Mouse (Mus musculus) cerebellum, postnatal 36 days (tissue): ENCODE data around the gene Krt12.

ENCODE experiments used
- DNase-seq, 2 experiments: peaks; one replicate each; pipeline ENCODE4 v3.0.0; 2021 to 2022; ENCODE audit warnings: mixed read lengths in 2 of 2

Krt12 gene

DNA sequence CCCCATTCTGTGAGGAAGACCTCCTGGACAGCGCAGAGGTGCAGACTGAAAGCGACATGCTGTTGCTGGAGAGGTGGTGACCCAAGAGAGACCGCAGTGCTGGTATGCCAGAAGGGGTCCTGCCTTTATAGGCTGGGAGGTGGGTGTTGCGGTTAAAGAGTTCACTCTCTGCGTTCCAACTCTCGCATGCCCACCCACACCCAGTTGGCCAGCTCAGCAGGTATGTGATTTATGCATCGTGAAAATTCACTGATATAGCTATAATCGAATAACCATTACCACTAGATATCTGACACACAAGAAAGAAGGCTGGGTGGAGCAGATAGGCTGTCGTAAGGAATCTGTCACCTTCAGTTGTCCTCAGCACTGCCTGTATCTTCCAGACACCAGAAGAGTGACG is at the start of gene Krt12:
Gene Krt12 (minus strand): TSS at position 101 of the 400 bp plus-strand sequence.
- DNase-seq = no peak

DNA sequence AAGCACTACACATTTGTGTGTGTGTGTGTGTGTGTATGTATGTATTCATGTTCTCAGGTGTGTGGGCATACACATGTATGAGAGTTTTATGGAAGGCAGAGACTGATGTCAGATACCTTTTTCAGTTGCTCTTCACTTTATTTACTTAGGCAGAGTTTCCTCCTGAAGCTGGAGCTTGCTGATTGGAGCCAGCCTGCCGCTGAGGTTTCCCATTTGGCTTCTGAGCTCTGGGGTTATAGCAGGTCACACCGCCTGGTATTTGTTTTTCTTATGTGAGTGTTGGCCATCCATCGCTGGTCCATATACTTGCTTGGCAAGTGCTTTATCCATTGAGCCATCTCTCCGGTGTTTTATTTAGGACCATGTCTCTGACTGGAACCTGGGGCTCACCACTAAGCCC is 47.2 kb upstream of the Krt12 start:
- no peak for DNase-seq

DNA sequence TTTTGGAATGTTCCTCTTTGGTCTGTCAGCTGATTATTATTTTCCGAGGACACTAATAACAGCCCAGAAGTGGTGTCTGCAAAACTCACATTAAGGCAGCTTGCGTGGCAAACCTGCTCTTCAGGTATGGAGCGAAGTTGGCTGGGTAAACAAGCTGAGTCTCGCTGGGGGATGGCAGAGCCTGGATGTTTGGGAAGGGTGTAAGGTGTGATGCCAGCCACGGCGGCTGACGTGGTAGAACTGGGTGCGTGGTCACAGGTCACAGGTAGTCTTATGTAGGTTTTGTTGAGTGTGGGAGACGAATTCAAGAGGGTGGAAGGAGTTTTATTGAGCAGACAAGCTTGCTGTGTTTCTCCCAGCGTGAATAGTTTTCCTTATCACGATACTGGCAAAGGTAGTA is 46.5 kb upstream of the Krt12 start:
- no peak for DNase-seq

DNA sequence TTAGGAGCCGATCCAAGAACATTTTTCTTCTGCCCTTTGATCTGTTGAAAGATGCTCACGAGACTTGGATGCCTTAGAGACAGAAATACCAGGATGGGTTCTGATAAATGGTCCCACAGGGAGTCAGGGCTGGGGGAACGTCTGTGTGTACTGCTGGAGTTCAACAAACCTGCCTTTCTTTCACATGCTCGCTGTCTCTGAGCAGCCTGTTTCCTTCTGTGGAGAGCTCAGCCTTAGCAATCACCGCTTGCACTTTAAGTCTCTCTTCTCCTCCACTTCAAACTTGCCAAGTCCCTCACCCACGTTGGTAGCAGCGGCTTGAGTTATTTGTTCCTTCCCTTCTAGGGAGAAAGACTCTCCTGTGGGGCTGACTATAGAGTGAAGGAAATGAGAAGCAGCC is 44.3 kb upstream of the Krt12 start:
- DNase-seq = no peak

DNA sequence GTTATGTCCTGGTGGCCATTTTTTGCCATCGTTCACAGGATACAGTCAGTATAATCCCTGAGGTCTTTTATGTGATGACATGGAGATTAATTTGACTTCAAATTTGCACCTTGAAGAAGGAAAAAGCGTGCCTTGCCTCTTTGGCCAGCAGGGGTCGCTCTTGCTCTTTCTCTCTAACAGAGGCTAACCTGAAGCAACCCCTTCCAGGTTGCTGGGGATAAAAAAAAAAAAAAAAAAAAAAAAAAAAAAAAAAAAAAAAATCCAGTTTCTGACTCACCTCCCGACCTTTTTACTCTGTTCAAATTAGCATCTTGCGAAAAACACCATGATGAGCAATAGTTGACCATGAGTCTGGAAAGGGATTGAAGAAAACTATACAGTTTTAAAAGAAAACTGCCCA is 42.8 kb upstream of the Krt12 start:
- peak; percentile 79 to 85 for DNase-seq

DNA sequence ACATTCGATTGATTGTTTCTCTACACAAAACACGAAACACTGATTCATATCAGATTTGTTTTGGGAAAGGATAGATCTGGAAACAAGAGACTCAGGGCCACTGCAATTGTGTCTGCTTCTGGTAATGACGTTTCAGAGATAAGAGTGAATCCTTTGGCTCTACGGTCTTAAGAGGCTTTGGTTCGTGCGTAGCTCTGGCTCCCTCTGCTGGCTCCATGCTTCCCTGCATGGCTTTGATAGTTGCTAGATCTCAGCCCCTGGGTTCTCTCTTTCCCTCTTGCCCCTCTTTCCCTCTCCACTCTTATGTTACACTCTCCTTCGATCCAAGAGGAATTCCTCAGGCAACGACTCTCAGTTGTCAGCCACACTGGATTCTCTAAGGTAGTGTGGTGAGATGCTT is 41.1 kb upstream of the Krt12 start:
- peak; percentile 60 to 66 for DNase-seq

DNA sequence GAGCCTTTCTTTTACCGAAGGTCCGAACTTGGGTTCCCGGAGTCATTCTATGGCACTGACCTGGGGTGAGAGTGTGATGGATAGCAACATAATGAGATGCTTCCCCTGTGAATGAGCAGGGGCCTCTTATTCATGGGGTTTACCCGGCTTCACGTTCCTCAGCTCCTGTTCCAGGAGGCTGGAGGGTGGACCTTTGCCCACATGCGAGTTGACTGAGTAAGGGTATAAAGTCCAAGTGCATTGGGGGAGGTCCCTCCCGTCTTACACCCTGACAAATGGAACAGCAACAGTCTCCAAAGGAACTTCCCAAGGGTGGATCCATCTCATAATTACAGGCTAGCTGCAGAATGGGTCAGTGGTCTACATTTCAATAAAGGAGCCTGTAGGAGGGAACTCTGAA is 39.7 kb upstream of the Krt12 start:
- no peak for DNase-seq

DNA sequence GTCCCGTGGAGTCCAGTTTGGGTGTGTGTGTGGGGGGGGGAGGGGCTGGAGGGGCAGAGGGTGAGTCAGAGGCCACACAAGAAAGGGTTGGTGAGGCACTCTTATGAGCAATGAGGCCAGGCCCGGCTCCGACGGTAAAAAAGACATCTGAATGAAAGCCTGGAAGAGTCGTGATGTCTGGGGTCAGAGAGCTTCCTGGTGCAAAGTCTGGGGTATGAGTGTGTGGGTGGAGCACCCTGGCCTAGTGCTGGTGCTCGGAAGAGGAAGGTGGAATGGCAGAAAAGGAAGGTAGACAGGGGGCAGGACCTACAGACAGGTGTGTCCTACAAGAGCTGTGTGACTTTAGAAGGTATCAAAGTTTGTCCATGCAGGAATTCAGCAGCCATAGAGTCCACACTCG is 36.8 kb upstream of the Krt12 start:
- DNase-seq = no peak

DNA sequence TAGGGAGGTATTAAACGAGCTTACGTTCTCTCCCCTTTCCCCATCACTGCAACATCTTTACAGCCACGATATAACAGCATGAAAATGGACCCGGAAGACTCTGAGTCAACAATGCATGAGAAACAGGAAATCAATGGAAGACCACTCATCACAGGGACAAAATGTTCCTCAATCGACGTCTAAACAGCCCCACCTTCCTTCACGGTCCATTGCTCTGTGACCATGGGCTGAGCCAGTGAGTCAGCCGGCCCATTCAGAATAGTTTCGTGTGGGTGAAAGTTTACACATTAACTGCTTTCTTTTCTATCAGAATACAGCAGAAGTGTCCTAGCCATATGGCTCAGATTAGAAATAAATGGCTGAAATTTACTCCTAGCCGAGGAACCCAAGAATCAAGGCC is 32.7 kb upstream of the Krt12 start:
- DNase-seq = no peak

DNA sequence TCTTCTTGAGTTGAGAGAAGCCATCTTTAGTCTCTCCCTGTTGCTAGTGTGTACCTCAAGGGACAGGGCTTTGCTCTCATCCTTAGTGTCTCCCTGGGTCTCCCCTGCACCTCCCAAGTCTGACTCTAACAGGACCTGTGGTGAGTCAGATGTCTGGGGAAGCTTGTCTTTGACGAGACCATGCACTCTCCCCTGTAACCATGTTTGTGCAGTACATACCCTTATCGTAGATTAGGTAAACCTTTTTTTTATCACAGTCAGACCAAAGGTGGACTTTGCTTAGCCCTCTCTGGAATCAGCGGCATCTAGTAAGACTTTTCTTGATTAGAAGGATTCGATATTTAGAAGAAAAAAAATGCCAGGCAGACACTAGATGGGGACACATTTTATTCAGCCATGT is 32.0 kb upstream of the Krt12 start:
- no peak for DNase-seq

DNA sequence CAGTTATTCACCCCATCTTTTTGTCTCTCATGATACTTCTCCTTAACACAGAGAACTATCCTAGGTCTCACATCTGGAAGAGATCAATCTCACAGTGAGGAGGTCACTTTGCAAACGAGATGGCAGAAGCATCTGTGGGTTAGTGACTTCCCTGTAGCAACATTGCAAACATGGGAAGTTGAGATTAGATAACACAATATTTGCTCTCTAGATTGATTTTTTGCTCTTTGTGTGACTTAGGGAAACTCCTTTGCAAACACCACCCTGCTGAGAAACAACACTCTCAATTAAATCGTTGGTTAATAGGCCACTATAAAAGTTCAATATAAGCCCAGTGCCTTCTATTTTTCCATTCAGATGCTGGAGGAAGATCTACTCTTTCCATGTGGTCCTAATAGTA is 26.7 kb upstream of the Krt12 start:
- no peak for DNase-seq

DNA sequence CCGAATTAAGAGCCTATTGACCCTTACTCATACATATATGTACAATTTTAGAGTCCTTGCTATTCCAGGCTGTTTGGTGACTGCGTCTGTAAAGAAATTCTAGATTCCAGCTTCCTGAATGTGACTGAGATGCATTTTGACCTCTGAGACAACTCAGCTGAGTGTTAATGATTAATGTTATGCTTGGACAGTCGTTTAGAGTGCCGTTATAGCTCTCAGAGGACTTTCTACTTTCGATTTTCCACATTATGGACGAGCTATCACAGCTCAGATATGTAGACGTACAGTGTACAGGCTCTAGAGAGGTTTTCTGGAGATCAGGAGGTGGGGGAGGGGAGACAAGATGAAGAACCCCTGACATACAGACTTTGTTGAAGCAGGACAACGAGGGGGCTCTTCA is 19.2 kb upstream of the Krt12 start:
- DNase-seq = no peak

DNA sequence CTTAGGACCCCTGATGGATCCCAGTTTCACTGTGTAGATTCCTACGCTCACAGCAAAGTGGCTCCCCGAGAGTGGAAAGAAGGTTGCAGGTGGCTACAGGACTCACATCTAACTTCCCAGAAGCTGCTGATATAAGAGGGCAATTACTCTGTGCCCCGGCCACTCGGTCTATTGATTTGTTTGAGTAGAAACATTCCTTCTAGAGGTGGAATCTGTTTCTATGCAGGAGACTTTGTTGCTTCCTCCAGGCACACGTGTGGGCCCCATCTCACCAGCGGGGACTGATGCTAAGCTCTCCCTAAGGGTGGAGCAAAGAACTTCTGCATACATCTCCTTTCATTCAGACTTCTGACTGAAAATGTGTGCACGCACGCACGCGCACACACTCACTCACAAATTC is 17.4 kb upstream of the Krt12 start:
- no peak for DNase-seq

DNA sequence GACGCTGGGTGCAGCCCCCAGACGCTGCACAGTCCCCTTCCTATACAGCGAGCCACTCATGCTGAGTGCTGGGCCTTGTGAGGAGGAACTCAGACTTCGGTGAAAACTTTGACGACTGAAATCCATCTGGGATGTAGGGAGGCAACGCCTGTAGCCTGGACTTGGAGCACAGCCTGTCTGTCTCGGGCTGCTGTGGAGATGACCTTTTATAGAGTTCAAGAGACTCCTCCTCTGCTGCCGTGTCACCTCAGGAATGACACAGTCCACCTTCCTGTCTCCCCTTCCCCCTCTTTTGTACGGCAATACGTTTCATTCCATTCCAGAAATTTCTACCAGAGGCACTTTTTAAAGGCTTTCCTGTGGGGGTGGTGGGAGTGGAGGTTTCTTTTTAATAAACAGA is 15.9 kb upstream of the Krt12 start, which contains the start of gene Krt20:
Gene Krt20 (minus strand): TSS at position 179 of the 400 bp plus-strand sequence.
- no peak for DNase-seq

DNA sequence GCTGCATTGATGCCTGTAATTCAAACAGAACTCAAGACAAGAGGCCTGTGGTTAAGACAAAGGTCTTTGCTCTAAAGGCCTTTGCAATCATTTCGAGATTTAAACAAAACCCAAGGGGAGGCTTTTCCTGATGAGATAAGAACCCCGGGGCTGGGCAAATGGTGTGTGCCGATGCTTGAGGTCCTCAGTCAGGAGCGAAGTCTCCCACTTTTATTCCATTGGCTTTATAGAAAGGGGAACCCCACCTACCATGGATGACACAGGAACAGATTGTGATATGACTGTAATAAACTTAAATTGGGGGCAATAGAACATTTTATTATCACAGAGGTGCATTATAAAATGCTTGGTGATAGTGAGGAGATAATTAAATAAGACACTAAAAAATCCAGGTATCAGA is 14.6 kb upstream of the Krt12 start:
- no peak for DNase-seq

DNA sequence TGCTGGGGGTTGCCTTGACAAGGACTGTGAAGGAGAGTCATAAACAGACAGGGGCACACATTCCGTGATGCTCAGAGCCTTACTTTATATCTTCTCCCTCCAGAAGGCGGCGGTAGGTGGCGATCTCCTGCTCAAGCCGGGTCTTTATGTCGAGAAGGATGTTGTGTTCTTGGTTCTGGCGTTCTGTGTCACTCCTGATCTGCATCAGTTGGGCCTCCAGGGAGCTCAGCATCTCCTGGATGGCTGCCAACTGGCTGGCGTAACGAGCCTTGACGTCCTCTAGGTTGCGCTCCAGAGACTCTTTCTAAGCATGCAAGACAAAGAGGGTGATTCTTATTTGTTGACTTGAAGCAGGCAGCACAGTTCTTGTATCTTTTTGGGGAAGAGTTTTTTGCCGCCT is 8.6 kb upstream of the Krt12 start:
- DNase-seq = peak; percentile 8 to 14

DNA sequence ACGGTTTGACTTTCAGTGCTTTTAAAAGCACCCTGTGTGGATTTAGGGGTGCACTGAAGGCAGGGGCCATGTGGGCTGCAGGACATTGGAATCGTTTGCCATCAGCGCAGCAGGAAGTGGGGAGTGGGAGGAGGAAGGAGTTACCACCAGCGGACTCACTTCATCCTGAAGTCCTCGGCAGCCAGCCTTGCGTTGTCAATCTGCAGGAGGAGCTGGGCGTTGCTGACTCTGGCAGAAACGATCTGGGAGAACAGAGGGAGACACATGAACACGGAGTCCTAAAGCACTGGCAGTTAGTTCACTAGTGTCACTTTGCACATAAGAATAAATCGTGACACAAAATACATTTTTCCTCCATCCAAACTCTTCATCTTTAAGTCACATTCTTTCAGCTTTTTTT is 1.5 kb downstream of the Krt12 start:
- DNase-seq = no peak

DNA sequence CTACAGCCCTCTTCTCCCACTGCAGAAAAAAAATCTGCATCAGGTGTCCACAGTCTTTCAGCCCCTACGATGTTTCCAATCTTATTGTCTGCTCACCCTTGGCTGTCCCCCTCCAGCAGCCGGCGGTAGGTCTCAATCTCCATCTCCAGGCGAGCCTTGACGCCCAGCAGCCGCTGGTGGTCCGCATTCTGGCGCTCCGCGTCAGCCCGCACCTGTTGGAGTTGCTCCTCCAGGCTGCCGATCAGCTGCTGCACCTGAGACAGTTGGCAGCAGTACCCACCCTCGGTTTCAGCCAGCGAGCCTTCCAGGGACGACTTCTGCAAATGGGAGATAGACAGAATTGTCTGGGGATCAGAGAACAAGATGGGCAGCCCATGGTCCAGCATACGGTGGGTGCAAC is 4.2 kb downstream of the Krt12 start:
- no peak for DNase-seq

DNA sequence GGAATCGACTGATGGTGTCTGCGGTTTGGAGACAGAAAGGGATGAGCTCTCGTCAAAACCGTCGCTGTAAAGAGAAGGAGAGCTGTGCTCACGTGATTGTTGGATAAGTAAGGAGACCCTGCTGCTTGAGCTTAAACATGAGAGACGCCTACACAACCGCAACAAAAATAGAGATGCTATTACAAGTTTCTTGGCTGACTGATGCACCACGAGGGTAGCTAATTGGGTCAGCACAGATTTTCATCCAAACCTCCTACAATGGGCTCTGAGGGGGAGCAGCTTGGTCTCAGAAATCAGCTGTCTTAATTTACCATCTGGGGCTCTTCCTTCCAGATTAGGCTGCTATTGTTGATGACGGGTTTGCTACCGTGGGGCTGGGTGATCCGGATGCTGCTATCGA is 5.2 kb downstream of the Krt12 start:
- DNase-seq = no peak

DNA sequence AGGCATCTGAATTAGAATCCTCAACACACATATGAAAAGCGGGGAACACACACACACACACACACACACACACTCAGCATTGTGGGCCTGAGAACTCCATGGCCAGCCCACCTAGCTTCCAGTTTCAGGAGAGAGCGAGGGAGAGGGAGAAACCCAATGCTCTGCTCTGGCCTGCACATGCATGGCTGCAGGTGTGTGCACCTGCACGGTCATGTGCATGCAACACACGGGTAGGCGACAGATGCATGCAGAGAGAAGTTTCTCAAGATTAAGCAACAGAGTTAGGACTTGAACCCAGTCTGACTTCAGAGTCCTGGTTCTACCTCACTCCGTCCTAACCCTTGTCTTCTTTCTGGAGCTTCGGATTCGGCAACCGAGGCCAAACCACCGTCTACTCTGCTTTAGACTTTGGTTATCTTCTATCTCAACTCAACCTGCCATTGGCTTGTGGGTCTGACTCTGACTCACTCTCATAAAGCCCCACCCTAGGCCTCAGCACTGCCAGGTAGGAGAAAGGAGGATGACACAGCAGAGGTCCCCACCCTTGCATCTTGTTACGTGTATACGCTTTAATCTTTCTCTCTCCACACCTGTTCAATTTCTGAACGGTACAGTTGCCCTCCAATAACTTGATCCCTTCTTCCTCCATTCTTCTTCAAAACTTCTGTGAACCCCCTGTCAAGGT is 7.5 kb downstream of the Krt12 start:
- no peak for DNase-seq

DNA sequence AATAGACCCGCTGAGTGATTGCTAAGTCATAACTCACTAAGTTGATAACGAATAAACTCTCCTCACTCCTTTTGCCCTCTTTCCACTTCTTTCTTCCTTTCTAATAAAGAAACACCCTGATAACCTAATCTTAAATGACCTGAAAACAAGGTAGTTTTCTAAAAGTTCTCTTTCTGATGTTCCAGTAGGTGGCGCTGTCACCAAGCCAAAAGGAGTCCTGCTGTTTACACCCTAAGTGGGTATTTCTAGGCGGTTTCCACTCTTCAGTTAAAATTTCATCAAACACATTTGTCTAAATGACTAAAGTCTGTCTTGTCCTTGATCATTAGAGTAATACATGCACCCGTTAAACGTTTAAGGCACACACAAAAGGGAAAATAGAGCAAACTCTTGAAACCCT is 8.8 kb downstream of the Krt12 start:
- no peak for DNase-seq

DNA sequence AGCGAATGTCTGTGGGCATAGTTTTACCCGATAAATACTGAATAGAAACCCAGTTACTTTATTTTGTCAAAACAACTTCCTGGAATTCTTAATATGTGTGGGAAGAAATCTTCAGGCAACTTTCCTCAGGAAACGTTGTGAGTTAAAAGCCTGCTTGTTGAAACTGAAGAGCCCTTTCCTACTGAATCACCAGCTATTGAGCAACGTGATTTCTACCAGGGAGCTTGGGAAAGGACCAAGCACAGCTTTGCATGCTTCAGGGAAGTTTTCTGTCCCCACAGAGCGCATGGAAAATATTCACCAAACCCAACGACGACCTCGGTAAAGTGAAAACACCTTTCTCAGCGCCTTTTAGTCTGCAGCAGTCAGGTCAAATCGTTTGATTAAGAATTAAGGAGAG is 15.9 kb downstream of the Krt12 start:
- DNase-seq = no peak

DNA sequence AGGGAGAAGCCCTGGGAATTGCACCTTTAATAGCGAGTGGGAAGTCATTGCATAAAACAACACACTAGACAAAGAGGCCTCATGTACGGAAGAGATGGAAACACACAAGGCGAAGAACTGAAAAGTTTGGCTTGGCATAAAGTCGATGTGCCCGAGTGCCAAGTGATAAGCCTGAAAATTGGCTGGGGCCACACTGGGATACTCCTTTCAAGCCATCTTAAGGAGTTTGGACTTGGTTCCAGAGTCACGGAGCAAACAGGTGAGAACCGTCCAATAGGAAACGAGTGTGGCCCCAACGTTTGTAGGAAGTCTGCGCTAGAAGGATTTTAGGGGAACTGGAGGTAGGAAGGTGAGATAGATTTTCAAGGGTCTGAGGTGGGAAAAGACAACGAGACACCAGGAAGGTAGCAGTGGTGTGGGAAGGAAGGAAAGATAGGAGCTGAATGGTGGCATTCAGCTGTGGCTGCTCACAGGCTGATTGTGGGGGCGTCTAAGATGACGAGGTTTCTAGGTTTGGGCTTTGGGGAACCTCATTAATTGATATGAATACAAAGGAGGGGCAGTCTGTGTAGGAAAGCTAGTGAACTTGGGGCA is 22.0 kb downstream of the Krt12 start:
- DNase-seq = no peak

DNA sequence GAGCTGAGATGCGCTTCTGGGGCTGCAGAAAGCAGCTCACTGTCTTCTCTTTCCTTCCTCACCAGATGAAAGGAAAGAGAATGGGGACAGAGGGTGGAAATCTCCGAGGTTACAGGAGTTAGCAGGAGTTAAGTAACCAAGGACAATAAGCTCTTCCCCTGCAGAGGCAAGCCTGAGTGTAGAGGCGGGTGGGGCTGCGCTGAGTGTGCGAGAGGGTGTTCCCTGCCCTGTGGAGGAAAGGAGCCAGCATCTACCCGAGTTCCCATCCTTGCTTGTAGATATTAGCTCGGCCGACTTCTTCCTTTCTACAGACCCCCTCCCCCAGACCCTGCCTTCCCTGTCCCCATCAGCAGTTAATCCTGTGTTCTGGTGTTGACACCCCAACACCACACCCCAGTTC is 23.2 kb downstream of the Krt12 start:
- DNase-seq = no peak

DNA sequence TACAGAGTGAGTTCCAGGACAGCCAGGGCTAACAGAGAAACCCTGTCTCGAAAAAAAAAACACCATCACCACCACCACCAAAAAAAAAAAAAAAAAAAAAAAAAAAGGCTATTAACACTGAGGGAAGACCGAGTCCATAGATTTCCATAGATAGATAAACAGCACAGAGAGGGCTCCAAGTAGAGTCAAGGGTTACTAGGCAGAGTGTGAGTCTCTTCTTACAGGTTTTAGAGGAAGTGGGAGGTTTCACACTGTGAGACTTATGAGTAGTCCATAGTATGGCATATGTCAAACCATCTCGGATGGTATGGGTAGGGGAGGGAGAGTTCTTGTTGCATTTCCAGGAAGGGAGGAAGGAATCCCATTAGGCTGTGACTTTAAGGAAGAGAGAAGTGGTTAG is 24.0 kb downstream of the Krt12 start:
- no peak for DNase-seq
